Mouse (Mus musculus) forebrain, embryonic 11.5 days (tissue): ENCODE results near the gene Grk3. TPM values are rescaled to one million over a fixed set of nuclear protein-coding genes. Genes with fewer than 3 reads are reported as not detected.

Experiments used
- ATAC-seq: fragments of 200-750 bp; cut with Nextera tagmentation; replicated peaks from 2 replicates; pipeline ENCODE4 v1.8.0; 2017; ENCODE audit warnings: moderate TSS enrichment; ENCODE audit not compliant: low FRiP score
- DNase-seq: peaks from one replicate; pipeline ENCODE4 v3.0.0-alpha.2; 2017; ENCODE audit warnings: low spot score
- H3K27ac ChIP-seq: fragments of 300-500 bp; sonication (generic); 2 replicates; pipeline ENCODE4 v1.5.1; 2014; ENCODE audit warnings: low read depth, low read length
- H3K27me3 ChIP-seq: fragments of 300-500 bp; sonication (generic); 2 replicates; pipeline ENCODE4 v1.6.1; 2014; ENCODE audit warnings: mild to moderate bottlenecking, low read length, mixed read lengths; ENCODE audit not compliant: control insufficient read depth, insufficient read depth
- H3K36me3 ChIP-seq: fragments of 300-500 bp; sonication (generic); 2 replicates; pipeline ENCODE4 v1.6.1; 2014; ENCODE audit warnings: mild to moderate bottlenecking, low read length, moderate library complexity, mixed read lengths; ENCODE audit not compliant: control insufficient read depth, insufficient read depth
- H3K4me1 ChIP-seq: fragments of 300-500 bp; sonication (generic); replicated peaks from 2 replicates; pipeline ENCODE4 v1.6.1; 2014; ENCODE audit warnings: low read length, mixed read lengths; ENCODE audit not compliant: control insufficient read depth, insufficient read depth
- H3K4me2 ChIP-seq: fragments of 300-500 bp; sonication (generic); 2 replicates; pipeline ENCODE4 v1.6.1; 2014; ENCODE audit warnings: low read depth, mild to moderate bottlenecking, low read length, moderate library complexity, mixed read lengths; ENCODE audit not compliant: severe bottlenecking
- H3K4me3 ChIP-seq: fragments of 300-500 bp; sonication (generic); 2 replicates; pipeline ENCODE4 v1.5.1; 2014; ENCODE audit warnings: low read depth, low read length
- H3K9ac ChIP-seq: fragments of 300-500 bp; sonication (generic); 2 replicates; pipeline ENCODE4 v1.6.1; 2014; ENCODE audit warnings: low read length
- H3K9me3 ChIP-seq: fragments of 300-500 bp; sonication (generic); 2 replicates; pipeline ENCODE4 v1.6.1; 2016; ENCODE audit warnings: low read length, mixed read lengths; ENCODE audit not compliant: control insufficient read depth
- WGBS: fragments of 180-500 bp; shearing (Covaris S2); extraction: QIAGEN DNeasy Blood & Tissue Kit; methylation state at CpG from one replicate; pipeline ENCODE4 v1.1.7; 2014; 5-methylcytosine and 5-hydroxymethylcytosine counted together
- polyA plus RNA-seq: library from polyadenylated mRNA; unstranded; fragments of >200 nt; fragmentation: Nextera tagmentation; extraction: Ambion mirVana; gene quantifications from 2 replicates; pipeline ENCODE4 v1.2.1, GENCODE M21; 2014

Grk3 gene
- polyA plus RNA-seq, 1 experiment from 2014 or later, result 6.7 TPM

GRCm38 (mm10) chr5:113038601-113039000, 23.0 kb upstream of the Grk3 start:
- no peak overlapping the region for H3K4me2 ChIP-seq
- H3K27me3 ChIP-seq, result no peaks in the 10 kb centered on the region
- no peak for ATAC-seq
- H3K4me1 ChIP-seq, result peaks cover 3% of the 10 kb centered on the region; the same call in 1 of the 2 replicates
- WGBS, result 87% methylated on average over 6 of the region's 6 CpGs
- no peaks in the 10 kb centered on the region for H3K9me3 ChIP-seq
- H3K36me3 ChIP-seq, result no peaks in the 10 kb centered on the region
- H3K4me3 ChIP-seq, result no peak overlapping the region
- H3K9ac ChIP-seq, result no peak overlapping the region
- H3K27ac ChIP-seq, result no peak overlapping the region
- DNase-seq, result no peak

GRCm38 (mm10) chr5:113035094-113036047, 19.8 kb upstream of the Grk3 start:
- Histone ChIP-seq H3K4me2 (no peak overlapping the region), H3K4me1 (no peaks in the 10 kb centered on the region), H3K27ac (no peak overlapping the region), H3K36me3 (no peaks in the 10 kb centered on the region), H3K27me3 (no peaks in the 10 kb centered on the region), H3K4me3 (no peak overlapping the region), H3K9ac (no peak overlapping the region), H3K9me3 (no peaks in the 10 kb centered on the region)
- ATAC-seq (no peak), DNase-seq (no peak)
- WGBS, result 74% methylated on average over 10 of the region's 10 CpGs

- no peak overlapping the region for H3K4me3 ChIP-seq
- 76% methylated on average over 15 of the region's 15 CpGs for WGBS
- H3K27ac ChIP-seq, result no peak overlapping the region
- H3K9ac ChIP-seq, result no peak overlapping the region
- ATAC-seq (no peak), DNase-seq (no peak)
- H3K27me3 ChIP-seq, result no peaks in the 10 kb centered on the region
- H3K4me2 ChIP-seq, result no peak overlapping the region
- no peaks in the 10 kb centered on the region for H3K9me3 ChIP-seq
- no peaks in the 10 kb centered on the region for H3K4me1 ChIP-seq
- H3K36me3 ChIP-seq, result no peaks in the 10 kb centered on the region
Observed at GRCm38 (mm10) chr5:113031201-113031754, 15.7 kb upstream of the Grk3 start.

GRCm38 (mm10) chr5:113030082-113030481, 14.5 kb upstream of the Grk3 start:
- Histone ChIP-seq H3K4me2 (no peak overlapping the region), H3K4me3 (no peak overlapping the region), H3K27ac (no peak overlapping the region), H3K36me3 (no peaks in the 10 kb centered on the region), H3K4me1 (no peaks in the 10 kb centered on the region), H3K9ac (no peak overlapping the region), H3K9me3 (no peaks in the 10 kb centered on the region), H3K27me3 (no peaks in the 10 kb centered on the region)
- 81% methylated on average over 3 of the region's 3 CpGs for WGBS
- DNase-seq (no peak), ATAC-seq (no peak)

- no peaks in the 10 kb centered on the region for H3K4me1 ChIP-seq
- no peak overlapping the region for H3K4me2 ChIP-seq
- no peaks in the 10 kb centered on the region for H3K27me3 ChIP-seq
- no peak for DNase-seq
- no peaks in the 10 kb centered on the region for H3K9me3 ChIP-seq
- H3K9ac ChIP-seq, result no peak overlapping the region
- WGBS, result 84% methylated on average over 5 of the region's 5 CpGs
- no peak overlapping the region for H3K27ac ChIP-seq
- no peaks in the 10 kb centered on the region for H3K36me3 ChIP-seq
- ATAC-seq, result no peak
- no peak overlapping the region for H3K4me3 ChIP-seq
Observed at GRCm38 (mm10) chr5:113026706-113027105, 11.1 kb upstream of the Grk3 start.

- DNase-seq (peak; percentile 52), ATAC-seq (no peak)
- no peak overlapping the region for H3K4me2 ChIP-seq
- no peak overlapping the region for H3K9ac ChIP-seq
- H3K36me3 ChIP-seq, result no peaks in the 10 kb centered on the region
- H3K4me1 ChIP-seq, result no peaks in the 10 kb centered on the region
- WGBS, result 54% methylated on average over 18 of the region's 18 CpGs
- no peaks in the 10 kb centered on the region for H3K27me3 ChIP-seq
- no peaks in the 10 kb centered on the region for H3K9me3 ChIP-seq
- H3K4me3 ChIP-seq, result no peak overlapping the region
- no peak overlapping the region for H3K27ac ChIP-seq
Observed at GRCm38 (mm10) chr5:113024154-113024764, 8.7 kb upstream of the Grk3 start.

- peaks cover 2% of the 10 kb centered on the region; the same call in 1 of the 2 replicates for H3K27me3 ChIP-seq
- no peak overlapping the region for H3K9ac ChIP-seq
- H3K36me3 ChIP-seq, result no peaks in the 10 kb centered on the region
- DNase-seq (no peak), ATAC-seq (no peak)
- no peak overlapping the region for H3K4me2 ChIP-seq
- WGBS, result 81% methylated on average over 8 of the region's 8 CpGs
- no peaks in the 10 kb centered on the region; the same call in 1 of the 2 replicates for H3K4me1 ChIP-seq
- no peak overlapping the region for H3K4me3 ChIP-seq
- no peak overlapping the region for H3K27ac ChIP-seq
- no peaks in the 10 kb centered on the region for H3K9me3 ChIP-seq
Observed at GRCm38 (mm10) chr5:113018190-113018589, 2.6 kb upstream of the Grk3 start.

- no peaks in the 10 kb centered on the region for H3K9me3 ChIP-seq
- no peak overlapping the region for H3K27ac ChIP-seq
- no peak overlapping the region for H3K9ac ChIP-seq
- H3K27me3 ChIP-seq, result peaks cover 2% of the 10 kb centered on the region; the same call in 1 of the 2 replicates
- H3K4me3 ChIP-seq, result no peak overlapping the region
- H3K4me2 ChIP-seq, result no peak overlapping the region
- ATAC-seq (no peak), DNase-seq (no peak)
- H3K4me1 ChIP-seq, result no peaks in the 10 kb centered on the region; the same call in 1 of the 2 replicates
- no peaks in the 10 kb centered on the region for H3K36me3 ChIP-seq
- 97% methylated on average over 1 of the region's 1 CpGs for WGBS
Observed at GRCm38 (mm10) chr5:113017004-113017403, 1.4 kb upstream of the Grk3 start.
